Mouse (Mus musculus): ENCODE data around the gene Nfatc4.
A peak's percentile ranks its signal among the peaks of the same experiment; 100 is the strongest.

Gene Nfatc4

GRCm38 (mm10) chr14:55822435-55822990 is 431 bp upstream of the Nfatc4 start:
- DNase-seq (ENCODE audit: low read depth, low spot score): peak; percentile 81

- no peak for DNase-seq (ENCODE audit: low read depth, low spot score)
Observed at GRCm38 (mm10) chr14:55824001-55824480, 1.1 kb downstream of the Nfatc4 start.

- no peak for DNase-seq (ENCODE audit: low read depth, low spot score)
Observed at GRCm38 (mm10) chr14:55824481-55825215, 1.7 kb downstream of the Nfatc4 start.

GRCm38 (mm10) chr14:55825216-55826051 is 2.5 kb downstream of the Nfatc4 start:
- DNase-seq (ENCODE audit: low read depth, low spot score): no peak

- DNase-seq (ENCODE audit: low read depth, low spot score): no peak
Observed at GRCm38 (mm10) chr14:55826142-55826541, 3.2 kb downstream of the Nfatc4 start.

GRCm38 (mm10) chr14:55826551-55827340 is 3.8 kb downstream of the Nfatc4 start:
- DNase-seq (ENCODE audit: low read depth, low spot score): no peak

GRCm38 (mm10) chr14:55828716-55829263 is 5.8 kb downstream of the Nfatc4 start:
- no peak for DNase-seq (ENCODE audit: low read depth, low spot score)

- DNase-seq (ENCODE audit: low read depth, low spot score): no peak
Observed at GRCm38 (mm10) chr14:55829854-55830253, 6.9 kb downstream of the Nfatc4 start.

GRCm38 (mm10) chr14:55830331-55830730 is 7.4 kb downstream of the Nfatc4 start:
- no peak for DNase-seq (ENCODE audit: low read depth, low spot score)

GRCm38 (mm10) chr14:55833126-55833525 is 10.2 kb downstream of the Nfatc4 start:
- no peak for DNase-seq (ENCODE audit: low read depth, low spot score)

GRCm38 (mm10) chr14:55834808-55835533 is 12.0 kb downstream of the Nfatc4 start:
- DNase-seq (ENCODE audit: low read depth, low spot score): no peak

- no peak for DNase-seq (ENCODE audit: low read depth, low spot score)
Observed at GRCm38 (mm10) chr14:55838312-55838711, 15.4 kb downstream of the Nfatc4 start.

- no peak for DNase-seq (ENCODE audit: low read depth, low spot score)
Observed at GRCm38 (mm10) chr14:55838740-55839139, 15.8 kb downstream of the Nfatc4 start.

GRCm38 (mm10) chr14:55840853-55841366 is 18.0 kb downstream of the Nfatc4 start:
- no peak for DNase-seq (ENCODE audit: low read depth, low spot score)

GRCm38 (mm10) chr14:55842794-55843193 is 19.9 kb downstream of the Nfatc4 start:
- no peak for DNase-seq (ENCODE audit: low read depth, low spot score)

- no peak for DNase-seq (ENCODE audit: low read depth, low spot score)
Observed at GRCm38 (mm10) chr14:55845506-55846294, 22.8 kb downstream of the Nfatc4 start.

- no peak for DNase-seq (ENCODE audit: low read depth, low spot score)
Observed at GRCm38 (mm10) chr14:55850885-55851284, 27.9 kb downstream of the Nfatc4 start.

- DNase-seq (ENCODE audit: low read depth, low spot score): peak; percentile 11
Observed at GRCm38 (mm10) chr14:55852646-55853551, 30.0 kb downstream of the Nfatc4 start.

Measured in brain, adult 2 months (tissue).